Mouse (Mus musculus): ENCODE results near the gene Psmd13. TPM values are rescaled to one million over a fixed set of nuclear protein-coding genes. Genes with fewer than 3 reads are reported as not detected.

Gene Psmd13
- polyA plus RNA-seq, 2 experiments from 2014 or later = 110 to 160 TPM

GRCm38 (mm10) chr7:140946311-140946710 is 64.5 kb downstream of the Psmd13 start:
- no peak for ATAC-seq

- ATAC-seq = peak; percentile 84
Measured at GRCm38 (mm10) chr7:140946980-140947379, 65.2 kb downstream of the Psmd13 start.

GRCm38 (mm10) chr7:140948161-140948560 is 66.4 kb downstream of the Psmd13 start:
- no peak for ATAC-seq

Other genes with a start within 250 kb of the Psmd13 start
- gene Olfr53, start 235.5 kb upstream of the Psmd13 start, polyA plus RNA-seq (2017; shearing (Covaris generic)) = not detected
- gene Olfr539, start 222.0 kb upstream of the Psmd13 start, polyA plus RNA-seq (2017; shearing (Covaris generic)) = under 1 TPM; 0.05 to 0.24 TPM
- not detected for gene Olfr45, start 200.0 kb upstream of the Psmd13 start, polyA plus RNA-seq (2017; shearing (Covaris generic))
- not detected for gene Olfr541, start 184.7 kb upstream of the Psmd13 start, polyA plus RNA-seq (2017; shearing (Covaris generic))
- gene Cyp2e1, start 118.2 kb upstream of the Psmd13 start, polyA plus RNA-seq (2017; shearing (Covaris generic)) = under 1 TPM in 1 of 2 experiments, not detected in 1; 0.21 TPM
- gene Syce1, start 94.1 kb upstream of the Psmd13 start, polyA plus RNA-seq (2017; shearing (Covaris generic)) = under 1 TPM; 0.33 to 0.38 TPM
- gene Zfp941, start 59.8 kb upstream of the Psmd13 start, polyA plus RNA-seq (2017; shearing (Covaris generic)) = under 1 TPM; 0.13 to 0.23 TPM
- not detected for gene Urah, start 47.0 kb upstream of the Psmd13 start, polyA plus RNA-seq (2017; shearing (Covaris generic))
- gene Scgb1c1, start 36.4 kb upstream of the Psmd13 start, polyA plus RNA-seq (2017; shearing (Covaris generic)) = not detected
- not detected for gene Odf3, start 34.2 kb upstream of the Psmd13 start, polyA plus RNA-seq (2017; shearing (Covaris generic))
- not detected for gene Gm45785, start 25.6 kb upstream of the Psmd13 start, polyA plus RNA-seq (2017; shearing (Covaris generic))
- 10 to 100 TPM; 51.6 to 57.0 TPM for gene Ric8a, start 25.0 kb upstream of the Psmd13 start, polyA plus RNA-seq (2017; shearing (Covaris generic))
- 10 to 100 TPM; 33.1 to 48.2 TPM for gene Bet1l, start 24.4 kb upstream of the Psmd13 start, polyA plus RNA-seq (2017; shearing (Covaris generic))
- 1 to 10 TPM; 5.9 to 8.0 TPM for gene Sirt3, start 341 bp downstream of the Psmd13 start, polyA plus RNA-seq (2017; shearing (Covaris generic))
- gene Cox8b, start 18.5 kb downstream of the Psmd13 start, polyA plus RNA-seq (2017; shearing (Covaris generic)) = not detected
- not detected for gene Nlrp6, start 38.9 kb downstream of the Psmd13 start, polyA plus RNA-seq (2017; shearing (Covaris generic))
- gene Pgghg, start 59.4 kb downstream of the Psmd13 start, polyA plus RNA-seq (2017; shearing (Covaris generic)) = 10 to 100 TPM; 15.2 to 15.6 TPM
- not detected for gene Ifitm5, start 68.3 kb downstream of the Psmd13 start, polyA plus RNA-seq (2017; shearing (Covaris generic))
- not detected for gene Gm45717, start 74.0 kb downstream of the Psmd13 start, polyA plus RNA-seq (2017; shearing (Covaris generic))
- 100 to 1,000 TPM in 1 of 2 experiments, 10 to 100 TPM in 1; 94.1 to 101 TPM for gene Ifitm2, start 74.0 kb downstream of the Psmd13 start, polyA plus RNA-seq (2017; shearing (Covaris generic))
- gene Ifitm1, start 85.3 kb downstream of the Psmd13 start, polyA plus RNA-seq (2017; shearing (Covaris generic)) = 1 to 10 TPM; 4.6 to 7.5 TPM
- gene Ifitm3, start 128.8 kb downstream of the Psmd13 start, polyA plus RNA-seq (2017; shearing (Covaris generic)) = 10 to 100 TPM; 17.0 to 23.4 TPM
- under 1 TPM; 0.70 to 0.92 TPM for gene Ifitm6, start 136.0 kb downstream of the Psmd13 start, polyA plus RNA-seq (2017; shearing (Covaris generic))
- gene Gm17387, start 147.2 kb downstream of the Psmd13 start, polyA plus RNA-seq (2017; shearing (Covaris generic)) = not detected
- 10 to 100 TPM in 1 of 2 experiments, 1 to 10 TPM in 1; 6.4 to 11.9 TPM for gene B4galnt4, start 179.1 kb downstream of the Psmd13 start, polyA plus RNA-seq (2017; shearing (Covaris generic))
- gene Pkp3, start 196.2 kb downstream of the Psmd13 start, polyA plus RNA-seq (2017; shearing (Covaris generic)) = 100 to 1,000 TPM; 365 to 380 TPM
- gene Sigirr, start 218.6 kb downstream of the Psmd13 start, polyA plus RNA-seq (2017; shearing (Covaris generic)) = 100 to 1,000 TPM; 163 to 179 TPM
- not detected for gene Ano9, start 235.8 kb downstream of the Psmd13 start, polyA plus RNA-seq (2017; shearing (Covaris generic))
- gene Ptdss2, start 240.4 kb downstream of the Psmd13 start, polyA plus RNA-seq (2017; shearing (Covaris generic)) = 1 to 10 TPM; 5.2 to 5.3 TPM